Mouse (Mus musculus) liver, embryonic 12.5 days (tissue): ENCODE results near the gene Dip2c. TPM values are rescaled to one million over a fixed set of nuclear protein-coding genes. Genes with fewer than 3 reads are reported as not detected.

Experiments
- ATAC-seq: fragments of 200-750 bp; cut with Nextera tagmentation; 2 replicates; pipeline ENCODE4 v1.8.0; 2017; ENCODE audit warnings: moderate number of reproducible peaks, mild to moderate bottlenecking, moderate library complexity
- H3K27ac ChIP-seq: fragments of 300-500 bp; sonication (generic); 2 replicates; pipeline ENCODE4 v1.5.1; 2016; ENCODE audit warnings: mild to moderate bottlenecking
- H3K27me3 ChIP-seq: fragments of 300-500 bp; sonication (generic); replicated peaks from 2 replicates; pipeline ENCODE4 v1.6.1; 2016; ENCODE audit warnings: mild to moderate bottlenecking, moderate library complexity
- H3K36me3 ChIP-seq: fragments of 300-500 bp; sonication (generic); 2 replicates; pipeline ENCODE4 v1.6.1; 2016; ENCODE audit warnings: mild to moderate bottlenecking, moderate library complexity
- H3K4me1 ChIP-seq: fragments of 300-500 bp; sonication (generic); 2 replicates; pipeline ENCODE4 v1.6.1; 2016
- H3K4me2 ChIP-seq: fragments of 300-500 bp; sonication (generic); 2 replicates; pipeline ENCODE4 v1.6.1; 2016; ENCODE audit warnings: mild to moderate bottlenecking, moderate library complexity
- H3K4me3 ChIP-seq: fragments of 300-500 bp; sonication (generic); 2 replicates; pipeline ENCODE4 v1.5.1; 2016; ENCODE audit warnings: mild to moderate bottlenecking, moderate library complexity
- H3K9ac ChIP-seq: fragments of 300-500 bp; sonication (generic); 2 replicates; pipeline ENCODE4 v1.6.1; 2016; ENCODE audit warnings: mild to moderate bottlenecking, moderate library complexity
- H3K9me3 ChIP-seq: fragments of 300-500 bp; sonication (generic); replicated peaks from 2 replicates; pipeline ENCODE4 v1.6.1; 2016; ENCODE audit warnings: mild to moderate bottlenecking, moderate library complexity
- WGBS: fragments of 180-500 bp; shearing (Covaris S2); methylation state at CpG from one replicate; pipeline ENCODE4 v1.1.7; 2016; ENCODE audit not compliant: insufficient replicate concordance; 5-methylcytosine and 5-hydroxymethylcytosine counted together
- polyA plus RNA-seq: library from polyadenylated mRNA; unstranded; fragments of >200 nt; fragmentation: Nextera tagmentation; extraction: Ambion mirVana; gene quantifications from 2 replicates; pipeline ENCODE4 v1.2.1, GENCODE M21; 2016

Gene Dip2c
- polyA plus RNA-seq, 1 experiment from 2014 or later, result 1.2 TPM

DNA sequence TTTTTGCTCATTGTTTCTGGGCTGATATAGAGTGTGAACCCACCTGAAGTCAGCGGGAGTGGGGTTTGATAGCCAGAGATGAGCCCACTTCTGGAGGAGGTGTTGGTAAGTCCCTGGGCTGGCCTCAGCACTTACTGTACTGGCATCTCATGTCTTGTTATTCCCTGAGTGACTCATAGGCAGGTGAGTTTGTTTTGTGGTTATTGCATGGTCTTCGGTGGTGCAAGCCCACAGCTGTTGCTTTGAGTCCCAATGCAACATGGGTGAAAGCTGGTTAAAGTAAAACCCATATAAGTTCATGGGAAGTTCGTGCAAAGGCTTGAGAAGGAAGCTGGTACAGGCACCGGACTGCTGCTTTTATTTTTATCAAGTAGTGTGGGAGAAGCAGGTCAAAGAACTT is 64.0 kb downstream of the Dip2c start:
- no peak for ATAC-seq
- WGBS, result 62% methylated on average over 4 of the region's 4 CpGs

DNA sequence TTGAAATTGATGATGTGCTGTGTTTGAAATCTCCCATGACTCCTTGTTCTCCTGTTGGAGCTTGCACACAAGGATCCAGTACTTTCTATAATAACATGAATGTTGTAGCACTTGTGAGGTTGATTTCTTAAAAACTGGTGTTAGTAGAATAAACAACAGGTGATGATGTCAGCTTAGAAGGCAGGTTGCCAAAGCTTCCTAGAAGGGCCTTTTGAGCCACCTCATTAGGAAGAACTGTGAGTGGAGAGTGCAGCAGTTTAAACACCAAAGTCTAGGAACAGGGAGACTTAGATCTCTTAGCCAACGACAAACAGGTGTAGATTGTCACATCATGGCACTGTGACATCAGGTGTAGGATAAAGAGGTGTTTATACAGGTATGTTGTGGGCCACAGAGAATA is 66.4 kb downstream of the Dip2c start:
- no peak overlapping the region for H3K4me3 ChIP-seq
- H3K4me1 ChIP-seq, result no peaks in the 10 kb centered on the region
- no peaks in the 10 kb centered on the region for H3K9me3 ChIP-seq
- WGBS, result 60% methylated on average over 1 of the region's 1 CpGs
- H3K27ac ChIP-seq, result no peak overlapping the region
- no peak overlapping the region for H3K9ac ChIP-seq
- no peak overlapping the region for H3K4me2 ChIP-seq
- ATAC-seq, result no peak
- H3K27me3 ChIP-seq, result no peaks in the 10 kb centered on the region
- H3K36me3 ChIP-seq, result no peaks in the 10 kb centered on the region

More for the DNA sequence above, 64.0 kb downstream of the Dip2c start:
- H3K27me3 ChIP-seq, result no peaks in the 10 kb centered on the region
- no peak overlapping the region for H3K9ac ChIP-seq
- no peaks in the 10 kb centered on the region for H3K36me3 ChIP-seq
- H3K27ac ChIP-seq, result no peak overlapping the region
- H3K4me2 ChIP-seq, result no peak overlapping the region
- no peaks in the 10 kb centered on the region for H3K9me3 ChIP-seq
- H3K4me1 ChIP-seq, result no peaks in the 10 kb centered on the region
- no peak overlapping the region for H3K4me3 ChIP-seq

DNA sequence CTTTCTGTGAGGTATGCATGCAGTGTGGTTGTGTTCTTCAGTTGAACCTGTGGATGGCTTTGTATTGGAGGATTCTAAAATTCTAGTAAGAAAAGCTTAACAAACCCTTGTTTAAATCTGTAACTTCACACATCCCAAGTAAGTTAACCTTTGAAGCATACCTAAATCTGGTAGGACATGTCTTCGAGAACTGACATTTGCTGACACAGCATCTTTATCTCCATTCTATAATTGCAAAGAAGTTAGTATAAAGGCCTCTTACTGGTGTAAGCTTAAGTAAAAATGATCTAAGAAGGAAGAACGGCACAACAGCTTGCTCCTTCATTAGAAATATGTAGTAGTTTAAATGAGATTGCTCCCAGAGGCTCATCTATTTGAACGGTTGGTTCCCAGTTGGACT is 71.1 kb downstream of the Dip2c start:
- no peaks in the 10 kb centered on the region for H3K9me3 ChIP-seq
- H3K4me2 ChIP-seq, result no peak overlapping the region
- no peaks in the 10 kb centered on the region; the same call in 1 of the 2 replicates for H3K4me1 ChIP-seq
- no peak overlapping the region for H3K4me3 ChIP-seq
- no peaks in the 10 kb centered on the region for H3K27me3 ChIP-seq
- H3K27ac ChIP-seq, result no peak overlapping the region
- H3K36me3 ChIP-seq, result no peaks in the 10 kb centered on the region
- no peak overlapping the region for H3K9ac ChIP-seq
- 75% methylated on average over 3 of the region's 3 CpGs for WGBS
- ATAC-seq, result no peak

DNA sequence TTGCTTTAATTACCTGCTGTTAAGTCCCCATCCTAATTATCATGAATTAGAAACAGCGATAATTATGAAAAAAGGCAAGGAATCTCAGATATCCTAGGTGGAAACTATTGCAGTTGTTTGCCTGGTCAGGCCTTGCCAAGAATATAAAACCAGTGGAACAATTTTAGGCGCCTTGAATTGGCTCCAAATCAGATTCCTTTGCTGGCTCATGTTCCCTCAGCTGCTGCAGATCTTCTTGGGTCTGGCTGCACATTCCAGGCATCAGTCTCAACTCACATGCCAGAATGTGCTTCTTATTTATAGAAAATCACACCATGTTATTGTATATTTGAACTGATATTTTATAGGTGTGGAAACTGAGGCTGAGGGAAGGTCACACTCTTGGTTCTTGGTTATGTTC is 74.3 kb downstream of the Dip2c start:
- Histone ChIP-seq H3K4me1 (no peaks in the 10 kb centered on the region; the same call in 1 of the 2 replicates), H3K9ac (no peak overlapping the region), H3K27me3 (no peaks in the 10 kb centered on the region), H3K4me2 (no peak overlapping the region), H3K36me3 (no peaks in the 10 kb centered on the region), H3K27ac (no peak overlapping the region), H3K4me3 (no peak overlapping the region), H3K9me3 (no peaks in the 10 kb centered on the region)
- 62% methylated on average over 2 of the region's 2 CpGs for WGBS
- no peak for ATAC-seq

DNA sequence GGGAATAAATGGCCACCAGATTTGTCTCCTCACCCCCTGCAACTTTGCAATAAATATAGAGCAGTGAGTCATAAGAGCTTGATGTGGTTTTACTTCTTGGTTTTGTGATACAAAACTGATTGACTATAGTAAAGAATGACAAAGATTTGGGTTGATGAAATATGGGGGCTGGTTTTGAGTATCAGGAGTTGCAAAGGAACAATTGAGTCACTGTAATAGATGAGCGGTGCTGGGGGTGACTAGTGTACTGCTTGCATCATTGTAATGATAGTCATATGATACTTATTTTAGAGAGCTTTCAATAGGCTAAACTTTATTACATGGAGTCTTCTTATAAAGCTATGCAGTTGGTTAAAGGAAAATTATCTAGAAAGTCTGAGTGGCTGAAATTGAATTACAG is 77.6 kb downstream of the Dip2c start:
- H3K4me1 ChIP-seq, result no peaks in the 10 kb centered on the region; the same call in 1 of the 2 replicates
- no peaks in the 10 kb centered on the region for H3K27me3 ChIP-seq
- H3K9me3 ChIP-seq, result no peaks in the 10 kb centered on the region
- WGBS, result 80% methylated on average over 1 of the region's 1 CpGs
- no peak overlapping the region for H3K4me2 ChIP-seq
- H3K36me3 ChIP-seq, result no peaks in the 10 kb centered on the region
- H3K9ac ChIP-seq, result no peak overlapping the region
- H3K4me3 ChIP-seq, result no peak overlapping the region
- H3K27ac ChIP-seq, result no peak overlapping the region
- ATAC-seq, result no peak

DNA sequence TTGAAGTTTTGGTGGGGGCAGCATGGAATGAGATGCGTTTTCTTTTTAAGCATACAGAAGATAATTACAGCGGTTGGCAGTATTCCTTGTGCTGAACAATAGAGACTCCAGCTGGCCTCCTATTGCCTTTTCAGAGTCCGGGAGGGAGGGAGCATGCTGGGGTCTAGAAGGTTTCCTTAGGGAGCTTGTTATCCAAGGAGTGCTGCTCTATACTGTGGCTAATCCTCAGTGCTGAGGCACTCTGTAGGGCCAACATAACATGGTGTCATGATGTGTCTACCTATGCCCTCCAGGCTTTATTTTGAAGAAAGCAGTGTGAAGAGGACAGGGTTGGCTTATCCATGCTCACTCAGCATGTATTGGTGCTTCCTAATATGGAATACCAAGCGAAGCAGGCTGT is 79.0 kb downstream of the Dip2c start:
- no peak for ATAC-seq
- H3K9ac ChIP-seq, result no peak overlapping the region
- 60% methylated on average over 4 of the region's 4 CpGs for WGBS

DNA sequence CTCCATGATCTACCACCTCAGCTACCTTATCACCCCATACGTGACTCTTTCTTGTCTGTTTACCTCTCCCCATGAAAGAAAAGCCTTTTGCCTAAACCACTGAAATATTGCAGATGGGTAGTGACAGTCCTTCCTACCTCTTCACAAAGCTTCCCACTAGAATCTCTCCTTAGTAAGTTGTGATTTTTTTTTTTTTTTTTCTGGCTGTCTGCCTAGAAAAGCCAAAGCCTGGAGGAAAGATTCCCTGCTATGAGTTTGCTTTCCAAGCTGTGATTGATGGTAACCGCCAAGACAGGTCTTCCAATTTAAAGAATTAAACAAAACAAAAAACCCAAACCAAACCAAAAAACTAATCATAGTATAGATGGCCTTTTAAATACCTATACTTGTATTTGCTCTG is 85.1 kb downstream of the Dip2c start:
- Histone ChIP-seq H3K4me3 (no peak overlapping the region), H3K9me3 (no peaks in the 10 kb centered on the region), H3K4me1 (no peaks in the 10 kb centered on the region), H3K9ac (no peak overlapping the region), H3K4me2 (no peak overlapping the region), H3K36me3 (no peaks in the 10 kb centered on the region), H3K27ac (no peak overlapping the region), H3K27me3 (no peaks in the 10 kb centered on the region)
- ATAC-seq, result no peak
- 67% methylated on average over 2 of the region's 2 CpGs for WGBS

More for the DNA sequence above, 79.0 kb downstream of the Dip2c start:
- Histone ChIP-seq H3K4me3 (no peak overlapping the region), H3K27me3 (no peaks in the 10 kb centered on the region), H3K4me2 (no peak overlapping the region), H3K36me3 (no peaks in the 10 kb centered on the region), H3K27ac (no peak overlapping the region), H3K9me3 (no peaks in the 10 kb centered on the region), H3K4me1 (no peaks in the 10 kb centered on the region)

DNA sequence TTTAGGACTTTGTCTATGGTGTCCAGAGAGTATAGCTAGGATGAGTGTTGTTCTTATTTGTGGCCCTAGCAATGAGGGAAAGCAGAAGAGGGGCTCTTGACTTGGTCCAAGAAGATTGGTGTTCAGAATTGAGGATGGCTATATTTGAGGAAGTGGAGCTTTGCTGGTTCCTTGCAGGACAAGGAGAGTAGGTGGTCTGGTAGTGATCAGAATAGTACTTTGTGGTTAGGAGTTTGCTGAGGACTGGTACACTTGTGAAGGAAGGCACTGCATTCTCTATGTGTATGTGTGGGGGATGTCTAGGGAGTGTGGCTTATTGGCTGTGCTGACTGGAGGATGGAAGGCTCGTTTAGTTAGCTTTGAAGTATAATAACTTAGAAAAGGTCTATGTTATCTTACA is 95.1 kb downstream of the Dip2c start:
- H3K9ac ChIP-seq, result no peak overlapping the region
- no peak overlapping the region for H3K4me2 ChIP-seq
- H3K36me3 ChIP-seq, result no peaks in the 10 kb centered on the region
- no peaks in the 10 kb centered on the region for H3K27me3 ChIP-seq
- no peak overlapping the region for H3K27ac ChIP-seq
- H3K4me3 ChIP-seq, result no peak overlapping the region
- H3K4me1 ChIP-seq, result no peaks in the 10 kb centered on the region
- 40% methylated on average over 1 of the region's 1 CpGs for WGBS
- no peaks in the 10 kb centered on the region for H3K9me3 ChIP-seq
- ATAC-seq, result no peak

DNA sequence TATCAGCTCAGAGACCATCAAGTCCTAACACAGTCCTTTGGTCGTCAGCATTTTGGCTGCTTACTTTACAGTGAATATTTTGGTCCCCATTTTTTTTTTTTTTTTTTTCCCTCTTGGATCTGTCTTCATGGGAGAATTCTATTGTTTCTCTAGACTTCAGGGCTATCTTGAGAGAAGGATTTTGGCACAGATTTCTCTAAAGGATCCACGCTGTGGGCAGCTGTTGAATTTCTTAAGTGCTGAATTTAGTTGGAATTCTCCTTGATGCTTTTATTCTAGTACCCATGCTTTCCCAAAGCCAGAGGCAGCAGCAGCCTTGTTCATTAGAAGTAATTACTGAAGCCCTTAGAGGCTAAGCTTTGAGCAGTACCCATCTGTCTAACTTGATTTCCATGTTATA is 100.8 kb downstream of the Dip2c start:
- H3K9ac ChIP-seq, result no peak overlapping the region
- H3K9me3 ChIP-seq, result no peaks in the 10 kb centered on the region
- no peak for ATAC-seq
- no peaks in the 10 kb centered on the region for H3K36me3 ChIP-seq
- WGBS, result 56% methylated on average over 2 of the region's 2 CpGs
- no peaks in the 10 kb centered on the region for H3K27me3 ChIP-seq
- no peak overlapping the region for H3K4me3 ChIP-seq
- no peak overlapping the region for H3K27ac ChIP-seq
- no peak overlapping the region for H3K4me2 ChIP-seq
- H3K4me1 ChIP-seq, result no peaks in the 10 kb centered on the region

DNA sequence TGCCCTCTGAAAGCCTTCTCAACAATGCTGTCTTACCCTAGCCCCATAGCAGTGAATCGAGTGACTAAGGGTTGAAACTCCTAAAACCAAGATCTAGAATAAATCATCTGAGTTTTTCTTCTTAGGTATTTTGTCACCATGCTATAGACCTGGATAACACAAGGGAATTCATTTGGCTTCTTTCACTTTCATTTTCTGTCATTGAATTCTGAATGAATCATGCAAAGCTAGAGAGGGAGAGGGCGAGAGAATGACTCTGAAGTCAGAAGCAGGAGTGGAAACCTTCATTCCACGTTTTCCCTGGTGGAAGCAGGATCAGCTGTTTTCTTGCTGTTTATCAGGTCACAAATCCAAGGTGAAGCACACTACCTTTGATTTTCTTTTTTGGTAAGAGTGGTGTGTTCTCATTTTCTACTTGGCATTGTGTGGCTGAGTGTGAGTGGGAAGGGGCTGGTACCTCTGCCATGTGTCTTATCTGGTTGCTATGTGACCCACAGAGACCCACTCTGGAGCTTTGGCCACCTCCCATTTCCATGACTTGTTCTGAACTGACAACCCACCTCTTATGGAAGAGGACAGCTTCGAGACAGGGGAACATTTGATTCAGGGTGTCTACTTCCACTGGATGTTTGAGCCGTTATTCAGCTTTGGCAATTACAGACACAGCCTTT is 104.5 kb downstream of the Dip2c start:
- no peaks in the 10 kb centered on the region for H3K27me3 ChIP-seq
- no peaks in the 10 kb centered on the region for H3K36me3 ChIP-seq
- no peaks in the 10 kb centered on the region for H3K4me1 ChIP-seq
- 61% methylated on average over 5 of the region's 5 CpGs for WGBS
- H3K27ac ChIP-seq, result no peak overlapping the region
- no peak overlapping the region for H3K9ac ChIP-seq
- no peak for ATAC-seq
- H3K9me3 ChIP-seq, result no peaks in the 10 kb centered on the region
- H3K4me2 ChIP-seq, result no peak overlapping the region
- H3K4me3 ChIP-seq, result no peak overlapping the region

DNA sequence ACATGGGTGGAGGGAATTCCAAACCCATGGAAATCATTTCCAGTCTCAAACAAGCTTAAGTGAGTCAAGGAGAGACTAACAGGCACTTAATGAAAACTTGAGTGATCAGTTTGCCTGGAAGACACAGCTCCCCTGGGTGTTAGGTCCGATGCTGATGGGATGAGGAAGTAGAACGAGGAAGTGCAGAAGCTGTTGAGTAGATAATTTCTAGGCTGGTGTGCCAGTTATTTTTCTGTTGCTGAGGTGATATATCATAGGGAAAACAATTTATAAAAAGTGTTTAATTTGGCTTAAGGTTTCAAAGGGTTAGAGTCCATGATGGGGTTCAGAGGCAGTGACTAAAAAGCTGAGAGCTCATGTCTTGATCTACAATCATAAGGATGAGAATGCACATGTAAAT is 111.7 kb downstream of the Dip2c start:
- Histone ChIP-seq H3K36me3 (no peaks in the 10 kb centered on the region), H3K9me3 (no peaks in the 10 kb centered on the region), H3K4me1 (no peaks in the 10 kb centered on the region), H3K4me2 (peak overlapping the region; percentile 41; the same call in 1 of the 2 replicates), H3K9ac (no peak overlapping the region), H3K27me3 (no peaks in the 10 kb centered on the region), H3K4me3 (no peak overlapping the region), H3K27ac (no peak overlapping the region)
- 13% methylated on average over 2 of the region's 2 CpGs for WGBS
- no peak for ATAC-seq

DNA sequence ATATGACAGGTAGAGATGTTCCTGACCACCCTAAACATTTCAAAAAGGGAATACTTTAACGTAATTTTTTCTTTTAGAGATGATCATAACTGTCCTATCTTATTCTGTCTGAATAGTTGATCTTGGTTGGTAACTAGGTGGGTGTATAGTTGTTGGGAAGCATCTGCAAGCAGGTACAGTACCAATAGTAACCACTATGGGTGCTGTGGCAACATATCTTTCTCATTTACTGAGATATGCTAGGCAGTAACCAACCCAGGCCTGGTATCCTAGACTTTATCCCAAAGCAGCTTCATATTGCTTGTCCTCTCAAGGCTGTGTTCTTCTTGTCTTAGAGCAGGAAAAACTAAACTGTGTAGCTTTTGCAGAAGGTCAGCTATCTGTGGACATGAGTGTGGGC is 113.0 kb downstream of the Dip2c start:
- no peak for ATAC-seq
- no peak overlapping the region for H3K4me3 ChIP-seq
- H3K36me3 ChIP-seq, result no peaks in the 10 kb centered on the region
- no peaks in the 10 kb centered on the region for H3K4me1 ChIP-seq
- no peak overlapping the region for H3K4me2 ChIP-seq
- 74% methylated on average over 1 of the region's 1 CpGs for WGBS
- H3K27me3 ChIP-seq, result no peaks in the 10 kb centered on the region
- no peak overlapping the region for H3K27ac ChIP-seq
- H3K9me3 ChIP-seq, result no peaks in the 10 kb centered on the region
- no peak overlapping the region for H3K9ac ChIP-seq

DNA sequence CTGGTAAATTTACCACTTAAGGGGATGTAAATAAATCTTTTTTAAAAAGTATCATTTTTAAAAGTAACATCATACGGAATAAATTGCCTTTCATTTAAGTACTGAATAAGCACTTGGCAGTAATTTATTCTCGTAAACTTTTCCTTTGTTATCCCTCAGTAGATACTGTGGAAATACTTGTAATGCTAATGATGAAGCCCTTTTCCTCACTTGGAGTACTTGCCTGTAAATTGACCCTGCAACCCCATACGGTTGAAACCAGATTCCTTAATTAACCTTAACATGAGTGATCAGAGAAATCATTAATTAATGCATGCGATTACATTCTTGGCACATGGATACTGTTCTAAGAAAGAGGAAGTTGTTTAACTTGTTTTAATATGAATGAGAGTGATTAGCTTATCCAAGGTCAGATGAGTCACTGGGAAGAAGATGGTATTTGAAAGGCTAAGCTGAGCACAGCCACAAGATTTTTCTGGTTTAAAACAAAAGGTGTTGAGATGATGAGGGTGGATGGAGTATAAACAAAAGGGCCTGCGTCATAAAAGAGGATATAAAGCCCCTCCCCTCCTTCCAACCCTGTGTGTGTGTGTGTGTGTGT is 114.0 kb downstream of the Dip2c start:
- no peak for ATAC-seq
- H3K9ac ChIP-seq, result no peak overlapping the region
- H3K27ac ChIP-seq, result no peak overlapping the region
- no peaks in the 10 kb centered on the region for H3K27me3 ChIP-seq
- 58% methylated on average over 5 of the region's 5 CpGs for WGBS
- no peaks in the 10 kb centered on the region for H3K36me3 ChIP-seq
- H3K9me3 ChIP-seq, result no peaks in the 10 kb centered on the region
- no peak overlapping the region for H3K4me3 ChIP-seq
- H3K4me2 ChIP-seq, result no peak overlapping the region
- H3K4me1 ChIP-seq, result no peaks in the 10 kb centered on the region
